In genomic region chr7:78989751-78990206, GRCm38 (mm10) we compare ENCODE assay signal across 10 mouse cellular contexts.
DNase-seq lines count a peak whose midpoint lies in the region; ATAC-seq lines count a peak whose summit lies in the region.
"Had no signal": no experiment of that assay in that cellular context is flagged by ENCODE, and none has a peak within 500 bp of the region (broad histone marks: within the 10 kb centered on the region; RNA-seq: fewer than 3 reads in every experiment).

No protein-coding gene starts in this region.

- H3K4me2 ChIP-seq in kidney, embryonic 16.5 days (replicated peaks; ENCODE audit: low read depth, low read length), result peak overlapping the region; percentile 60
- peak overlapping the region; percentile 73 for H3K4me2 ChIP-seq in intestine, embryonic 16.5 days (ENCODE audit: low read depth, low read length)
- H3K4me2 ChIP-seq in neural tube, embryonic 14.5 days (ENCODE audit: low read depth, low read length), result peak overlapping the region; percentile 70

- no peaks in the 10 kb centered on the region for H3K4me1 ChIP-seq in kidney, embryonic 16.5 days (ENCODE audit: insufficient read depth, low read length)
- H3K4me1 ChIP-seq in forebrain, embryonic 10.5 days, result peaks cover 22% of the 10 kb centered on the region
- no peaks in the 10 kb centered on the region for H3K4me1 ChIP-seq in intestine, embryonic 16.5 days (ENCODE audit: control insufficient read depth, insufficient read depth, low read length)
- no peaks in the 10 kb centered on the region for H3K4me1 ChIP-seq in neural tube, embryonic 14.5 days (ENCODE audit: control insufficient read depth, insufficient read depth, low read length)

- H3K9me3 ChIP-seq in kidney, embryonic 16.5 days (ENCODE audit: low read length), result no peaks in the 10 kb centered on the region
- H3K9me3 ChIP-seq in forebrain, embryonic 10.5 days, result no peaks in the 10 kb centered on the region
- H3K9me3 ChIP-seq in intestine, embryonic 16.5 days (ENCODE audit: control insufficient read depth, low read length), result no peaks in the 10 kb centered on the region
- no peaks in the 10 kb centered on the region for H3K9me3 ChIP-seq in neural tube, embryonic 14.5 days (ENCODE audit: control insufficient read depth, low read length)

- DNase-seq in kidney, postnatal 14 days, result no peak
- no peak for DNase-seq in forebrain, embryonic 10.5 days (ENCODE audit: extremely low spot score, low spot score)
- no peak for DNase-seq in thymus, postnatal 36 days
- no peak for DNase-seq in right cerebral cortex, postnatal 4 days
- DNase-seq in retina, embryonic 14.5 days (ENCODE audit: low spot score), result no peak
- DNase-seq: lung, postnatal 36 days; right cerebral cortex, postnatal 25 days had no signal

- no peak overlapping the region for H3K9ac ChIP-seq in kidney, embryonic 16.5 days (replicated peaks; ENCODE audit: low read length)
- H3K9ac ChIP-seq in intestine, embryonic 16.5 days (ENCODE audit: low read depth, low read length), result peak overlapping the region; percentile 62; the same call in 1 of the 2 replicates
- peak overlapping the region; percentile 41; the same call in 1 of the 2 replicates for H3K9ac ChIP-seq in neural tube, embryonic 14.5 days (replicated peaks; ENCODE audit: low read depth, low read length)

- H3K4me3 ChIP-seq in kidney, embryonic 16.5 days (ENCODE audit: low read length), result peak overlapping the region; percentile 40
- H3K4me3 ChIP-seq in forebrain, embryonic 10.5 days, result peak overlapping the region; percentile 53
- H3K4me3 ChIP-seq in intestine, embryonic 16.5 days (ENCODE audit: low read length), result peak overlapping the region; percentile 47
- H3K4me3 ChIP-seq in neural tube, embryonic 14.5 days (ENCODE audit: low read depth, low read length), result peak overlapping the region; percentile 40

- WGBS in kidney, embryonic 16.5 days, result 47% methylated on average over 5 of the region's 5 CpGs
- WGBS in forebrain, embryonic 10.5 days, result 35% methylated on average over 5 of the region's 5 CpGs
- WGBS in intestine, embryonic 16.5 days, result 32% methylated on average over 5 of the region's 5 CpGs
- 41% methylated on average over 5 of the region's 5 CpGs for WGBS in neural tube, embryonic 14.5 days

- H3K27ac ChIP-seq in kidney, embryonic 16.5 days (ENCODE audit: low read length), result no peak overlapping the region
- peak overlapping the region; percentile 75 for H3K27ac ChIP-seq in forebrain, embryonic 10.5 days
- no peak overlapping the region for H3K27ac ChIP-seq in intestine, embryonic 16.5 days (ENCODE audit: low read length)
- H3K27ac ChIP-seq in neural tube, embryonic 14.5 days (ENCODE audit: low read depth, low read length), result no peak overlapping the region

- ATAC-seq in kidney, embryonic 16.5 days (ENCODE audit: low FRiP score, low TSS enrichment), result peak; percentile 71
- ATAC-seq in intestine, embryonic 16.5 days, result no peak
- ATAC-seq in neural tube, embryonic 14.5 days (ENCODE audit: low read depth), result peak; percentile 46; the same call in 1 of the 2 replicates

- peaks cover 10% of the 10 kb centered on the region for H3K27me3 ChIP-seq in kidney, embryonic 16.5 days (ENCODE audit: insufficient read depth, low read length)
- peaks cover 30% of the 10 kb centered on the region for H3K27me3 ChIP-seq in forebrain, embryonic 10.5 days (ENCODE audit: poor library complexity, severe bottlenecking)
- H3K27me3 ChIP-seq in intestine, embryonic 16.5 days (replicated peaks; ENCODE audit: control insufficient read depth, insufficient read depth, low read length), result 0 out of 2 replicates have a peak, but pooled peaks cover 5% of the 10 kb centered on the region
- no peaks in the 10 kb centered on the region for H3K27me3 ChIP-seq in neural tube, embryonic 14.5 days (ENCODE audit: control insufficient read depth, insufficient read depth, low read length)

- H3K36me3 ChIP-seq in kidney, embryonic 16.5 days (ENCODE audit: insufficient read depth, low read length), result no peaks in the 10 kb centered on the region
- H3K36me3 ChIP-seq in forebrain, embryonic 10.5 days (replicated peaks), result no peaks in the 10 kb centered on the region
- H3K36me3 ChIP-seq in intestine, embryonic 16.5 days (ENCODE audit: control insufficient read depth, insufficient read depth, low read length), result no peaks in the 10 kb centered on the region
- no peaks in the 10 kb centered on the region for H3K36me3 ChIP-seq in neural tube, embryonic 14.5 days (ENCODE audit: control insufficient read depth, insufficient read depth, low read length)
